Comparison of ENCODE assay signal across 8 mouse cellular contexts in the genomic region with DNA sequence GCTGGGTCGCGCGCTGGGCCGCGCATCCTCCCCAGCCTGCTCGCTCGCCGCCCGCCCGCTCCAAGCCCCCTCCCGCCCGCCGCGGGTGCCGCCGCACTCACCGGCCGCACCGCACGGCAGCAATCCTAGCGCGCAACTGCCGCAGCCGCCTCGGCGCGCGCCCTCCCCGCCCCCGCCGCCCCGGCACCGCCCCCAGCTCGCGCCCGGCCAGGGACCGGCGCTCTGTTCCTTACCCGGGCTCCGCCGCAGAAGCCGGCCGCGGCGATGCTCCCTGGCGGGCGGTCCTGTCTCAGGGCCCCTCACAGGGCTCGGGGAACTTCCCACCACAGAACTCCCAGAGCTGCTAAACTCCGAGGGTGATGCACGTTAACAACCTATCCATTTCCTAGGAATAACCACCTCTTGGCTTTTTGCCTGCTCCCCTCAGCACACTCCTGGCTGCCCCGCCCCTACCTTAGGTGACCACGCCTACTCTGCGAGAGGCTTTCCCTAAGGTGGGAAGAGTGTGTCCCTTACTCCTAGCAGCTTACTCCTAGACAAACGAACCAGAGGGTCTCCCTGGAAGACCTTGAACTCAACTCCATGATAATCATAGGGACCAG. TPM values are rescaled to one million over a fixed set of nuclear protein-coding genes. Genes with fewer than 3 reads are reported as not detected.
A peak's percentile ranks its signal among the peaks of the same experiment; 100 is the strongest.
DNase-seq lines count a peak whose midpoint lies in the region; ATAC-seq and TF ChIP-seq lines count a peak whose summit lies in the region.

No protein-coding gene starts in this region.

- peak overlapping the region; percentile 75 for H3K4me3 ChIP-seq in forebrain, embryonic 16.5 days (replicated peaks; ENCODE audit: low read length)
- H3K4me3 ChIP-seq in lung, postnatal 0 days (ENCODE audit: low read depth, low read length), result peak overlapping the region; percentile 82

- under 1% methylated on average over 33 of the region's 54 CpGs for WGBS in forebrain, embryonic 16.5 days
- under 1% methylated on average over 25 of the region's 54 CpGs for WGBS in lung, postnatal 0 days

- H3K4me1 ChIP-seq in forebrain, embryonic 16.5 days (replicated peaks; ENCODE audit: control insufficient read depth, insufficient read depth, low read length), result peaks cover 27% of the 10 kb centered on the region
- peaks cover 14% of the 10 kb centered on the region; the same call in 1 of the 2 replicates for H3K4me1 ChIP-seq in lung, postnatal 0 days (ENCODE audit: insufficient read depth, low read depth, low read length)

- H3K4me2 ChIP-seq in forebrain, embryonic 16.5 days (ENCODE audit: low read length), result peak overlapping the region; percentile 62
- H3K4me2 ChIP-seq in lung, postnatal 0 days (replicated peaks; ENCODE audit: low read depth, low read length), result peak overlapping the region; percentile 71

- ATAC-seq in forebrain, embryonic 16.5 days, result peak; percentile 93
- ATAC-seq in lung, postnatal 0 days, result peak; percentile 94

- peak; percentile 21; the same call in 1 of the 2 replicates for TF ChIP-seq CTCF in lung, postnatal 0 days (IDR thresholded peaks at IDR 0.05)

- H3K27me3 ChIP-seq in forebrain, embryonic 16.5 days (replicated peaks; ENCODE audit: control insufficient read depth, insufficient read depth, low read length), result no peaks in the 10 kb centered on the region
- no peaks in the 10 kb centered on the region for H3K27me3 ChIP-seq in lung, postnatal 0 days (replicated peaks; ENCODE audit: insufficient read depth, low read length)

- H3K9me3 ChIP-seq in forebrain, embryonic 16.5 days (ENCODE audit: control insufficient read depth, low read length), result no peaks in the 10 kb centered on the region
- no peaks in the 10 kb centered on the region for H3K9me3 ChIP-seq in lung, postnatal 0 days (ENCODE audit: low read length)

- DNase-seq in MN1 (ENCODE audit: low spot score), result peak; percentile 70
- DNase-seq in cerebellum, adult 18-20 months, result peak; percentile 81 to 84
- peak; percentile 83 for DNase-seq in heart, postnatal 4 days
- peak; percentile 45 to 53 for DNase-seq in layer of hippocampus, adult 8-10 months (ENCODE audit: low spot score in 2 of 2)
- DNase-seq in lung, postnatal 0 days (ENCODE audit: low spot score), result peak; percentile 89
- peak; percentile 61 for DNase-seq in ovary, postnatal 10 days (ENCODE audit: low spot score)
- DNase-seq in thymus, postnatal 10 days (ENCODE audit: low spot score in 2 of 2), result peak; percentile 66 to 75

- peak overlapping the region; percentile 91 for H3K9ac ChIP-seq in forebrain, embryonic 16.5 days (replicated peaks; ENCODE audit: low read depth, low read length)
- peak overlapping the region; percentile 94 for H3K9ac ChIP-seq in lung, postnatal 0 days (replicated peaks; ENCODE audit: low read depth)

- H3K36me3 ChIP-seq in forebrain, embryonic 16.5 days (ENCODE audit: control insufficient read depth, insufficient read depth), result no peaks in the 10 kb centered on the region
- H3K36me3 ChIP-seq in lung, postnatal 0 days (ENCODE audit: insufficient read depth, low read length), result no peaks in the 10 kb centered on the region

- H3K27ac ChIP-seq in forebrain, embryonic 16.5 days (ENCODE audit: low read length), result peak overlapping the region; percentile 97
- peak overlapping the region; percentile 98 for H3K27ac ChIP-seq in lung, postnatal 0 days (ENCODE audit: low read length)

- no peak for TF ChIP-seq EP300 in lung, postnatal 0 days (IDR thresholded peaks at IDR 0.05)

RNA-seq across cellular contexts. Expression of gene Ina, which starts 52.2 kb away (rescaled TPM):
- polyA plus RNA-seq in forebrain, embryonic 16.5 days (2015; fragmentation: Nextera tagmentation; extraction: Ambion mirVana), result 272 and 295 TPM in 2 replicates
- under 1 TPM in 1 of 2 experiments, not detected in 1; 0.16 TPM for total RNA-seq in heart, postnatal 4 days (2021)
- total RNA-seq in layer of hippocampus, adult 8-10 months (2022), result 100 to 1,000 TPM; 144 to 177 (median 163) TPM
- 0.04 and 0.08 TPM in 2 replicates for polyA plus RNA-seq in lung, postnatal 0 days (2015; fragmentation: Nextera tagmentation; extraction: Ambion mirVana)

RNA-seq across cellular contexts. Expression of gene Nt5c2, which starts 52.7 kb away (rescaled TPM):
- 76.8 and 81.4 TPM in 2 replicates for polyA plus RNA-seq in forebrain, embryonic 16.5 days (2015; fragmentation: Nextera tagmentation; extraction: Ambion mirVana)
- total RNA-seq in heart, postnatal 4 days (2021), result 100 to 1,000 TPM; 147 to 157 TPM
- total RNA-seq in layer of hippocampus, adult 8-10 months (2022), result 100 to 1,000 TPM in 1 of 4 experiments, 10 to 100 TPM in 3; 72.5 to 101 (median 83.1) TPM
- 45.3 and 45.5 TPM in 2 replicates for polyA plus RNA-seq in lung, postnatal 0 days (2015; fragmentation: Nextera tagmentation; extraction: Ambion mirVana)

Comparison
In these comparisons a context has a peak if more than half of its experiments do, and no peak if none do; other contexts are left out.
1. Peak in every context shown above with its lines: DNase-seq, ATAC-seq, H3K4me3 ChIP-seq and H3K27ac ChIP-seq.
2. RNA of gene Ina, which starts 52.2 kb away (total RNA-seq): 144 to 177 TPM in layer of hippocampus, adult 8-10 months; 0.16 TPM in heart, postnatal 4 days; every median in the first group is over 100 times any median in the second.